Comparison of ENCODE assay signal across 8 mouse cellular contexts in the genomic region with DNA sequence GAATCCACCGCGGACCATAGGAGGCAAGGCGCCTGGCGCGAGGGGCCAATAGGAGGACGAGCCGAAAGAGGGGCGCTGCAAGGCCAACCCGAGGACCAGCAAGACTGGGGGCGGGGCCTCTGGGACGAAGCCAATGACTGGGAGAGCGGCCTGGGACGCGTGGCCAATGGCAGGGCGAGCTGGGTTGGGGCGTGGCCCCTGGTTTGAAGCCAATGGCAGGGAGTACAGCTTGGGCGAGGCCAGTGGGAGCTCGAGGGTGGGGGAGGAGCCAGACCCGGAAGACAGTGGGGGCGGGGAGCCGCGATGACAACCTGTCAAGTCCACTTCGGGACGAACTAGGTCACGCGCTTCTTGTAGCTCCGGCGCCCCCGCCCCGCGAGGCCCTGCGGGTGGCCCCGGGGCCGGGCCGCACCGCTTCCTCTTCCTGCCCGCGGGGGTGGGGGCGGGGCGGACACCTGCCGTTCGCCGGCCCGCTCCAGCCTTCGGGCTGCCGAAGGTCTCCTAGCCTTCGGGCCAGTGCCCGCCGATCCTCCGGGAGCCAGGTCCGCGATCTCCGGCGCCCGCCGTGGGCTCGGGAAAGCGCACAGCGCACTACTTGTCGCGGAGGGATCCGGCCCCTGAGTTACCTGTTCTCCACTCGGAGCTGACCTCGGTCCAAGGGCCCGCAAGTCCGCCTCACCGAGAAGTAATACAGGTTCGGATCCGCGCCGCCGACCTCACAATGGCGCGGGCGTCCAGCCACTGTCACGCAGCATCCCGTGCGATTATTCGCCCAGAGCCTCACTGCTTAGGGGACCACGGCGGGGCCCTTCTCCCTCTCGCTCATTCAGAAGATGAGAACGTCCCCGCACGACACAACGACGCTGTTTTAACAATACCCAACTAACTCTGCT. TPM values are rescaled to one million over a fixed set of nuclear protein-coding genes. Genes with fewer than 3 reads are reported as not detected.
A peak's percentile ranks its signal among the peaks of the same experiment; 100 is the strongest.
DNase-seq lines count a peak whose midpoint lies in the region; ATAC-seq and TF ChIP-seq lines count a peak whose summit lies in the region.

No protein-coding gene starts in this region.

- H3K4me3 ChIP-seq in hindbrain, embryonic 10.5 days: peak overlapping the region; percentile 70
- H3K4me3 ChIP-seq in lung, postnatal 0 days (ENCODE audit: low read depth, low read length): peak overlapping the region; percentile 89

- WGBS in hindbrain, embryonic 10.5 days: under 1% methylated on average over 87 of the region's 87 CpGs
- WGBS in lung, postnatal 0 days: under 1% methylated on average over 74 of the region's 87 CpGs

- no peak for TF ChIP-seq EP300 in lung, postnatal 0 days (IDR thresholded peaks at IDR 0.05)

- ATAC-seq in frontal cortex, adult (ENCODE audit: low TSS enrichment): peak; percentile 85
- ATAC-seq in lung, postnatal 0 days: peak; percentile 98

- peaks cover 28% of the 10 kb centered on the region for H3K4me1 ChIP-seq in hindbrain, embryonic 10.5 days (replicated peaks)
- H3K4me1 ChIP-seq in lung, postnatal 0 days (ENCODE audit: insufficient read depth, low read depth, low read length): 0 out of 2 replicates have a peak, but pooled peaks cover 3% of the 10 kb centered on the region

- H3K4me2 ChIP-seq in lung, postnatal 0 days (replicated peaks; ENCODE audit: low read depth, low read length): peak overlapping the region; percentile 65

- no peaks in the 10 kb centered on the region for H3K27me3 ChIP-seq in hindbrain, embryonic 10.5 days (ENCODE audit: insufficient read depth, poor library complexity, severe bottlenecking)
- H3K27me3 ChIP-seq in lung, postnatal 0 days (replicated peaks; ENCODE audit: insufficient read depth, low read length): no peaks in the 10 kb centered on the region

- DNase-seq in MN1 (ENCODE audit: low spot score): peak; percentile 99
- peak; percentile 100 for DNase-seq in cerebellum, adult 9-10 months
- DNase-seq in hindbrain, embryonic 10.5 days (ENCODE audit: low spot score): peak; percentile 100
- DNase-seq in layer of hippocampus, adult 9-11 months: peak; percentile 99
- DNase-seq in lung, postnatal 0 days (ENCODE audit: low spot score): peak; percentile 100
- peak; percentile 99 for DNase-seq in ovary, postnatal 14 days (ENCODE audit: low spot score)
- DNase-seq in thymus, postnatal 14 days: peak; percentile 100

- peak overlapping the region; percentile 75 for H3K9ac ChIP-seq in lung, postnatal 0 days (replicated peaks; ENCODE audit: low read depth)

- H3K36me3 ChIP-seq in hindbrain, embryonic 10.5 days: no peaks in the 10 kb centered on the region
- no peaks in the 10 kb centered on the region for H3K36me3 ChIP-seq in lung, postnatal 0 days (ENCODE audit: insufficient read depth, low read length)

- no peaks in the 10 kb centered on the region for H3K9me3 ChIP-seq in hindbrain, embryonic 10.5 days
- no peaks in the 10 kb centered on the region for H3K9me3 ChIP-seq in lung, postnatal 0 days (ENCODE audit: low read length)

- peak overlapping the region; percentile 95 for H3K27ac ChIP-seq in hindbrain, embryonic 10.5 days
- H3K27ac ChIP-seq in lung, postnatal 0 days (ENCODE audit: low read length): peak overlapping the region; percentile 99

- TF ChIP-seq CTCF in lung, postnatal 0 days (IDR thresholded peaks at IDR 0.05): peak; percentile 51

RNA-seq across cellular contexts. Expression of a gene that starts 13.9 kb away (rescaled TPM):
- polyA plus RNA-seq in hindbrain, embryonic 10.5 days (2016; fragmentation: Nextera tagmentation; extraction: Ambion mirVana): not detected in 2 replicates
- polyA plus RNA-seq in lung, postnatal 0 days (2015; fragmentation: Nextera tagmentation; extraction: Ambion mirVana): not detected in 2 replicates

RNA-seq across cellular contexts. Expression of a gene that starts 31.2 kb away (rescaled TPM):
- polyA plus RNA-seq in hindbrain, embryonic 10.5 days (2016; fragmentation: Nextera tagmentation; extraction: Ambion mirVana): 12.2 and 12.5 TPM in 2 replicates
- polyA plus RNA-seq in lung, postnatal 0 days (2015; fragmentation: Nextera tagmentation; extraction: Ambion mirVana): 9.5 and 12.1 TPM in 2 replicates

Comparison
In these comparisons a context has a peak if more than half of its experiments do, and no peak if none do; other contexts are left out.
1. Peak in every context shown above with its lines: DNase-seq, ATAC-seq, H3K4me3 ChIP-seq and H3K27ac ChIP-seq.